Mouse (Mus musculus) erythroblast, embryonic 14.5 days (primary cell): Measurements from ENCODE around the gene Itgb3. TPM values are rescaled to one million over a fixed set of nuclear protein-coding genes. Genes with fewer than 3 reads are reported as not detected.

Experiments
- H3K27me3 ChIP-seq: 2 replicates; pipeline ENCODE4 v1.6.1; 2012; ENCODE audit warnings: inconsistent platforms; ENCODE audit not compliant: control insufficient read depth
- H3K36me3 ChIP-seq: 2 replicates; pipeline ENCODE4 v1.6.1; 2012; ENCODE audit warnings: mild to moderate bottlenecking, inconsistent platforms; ENCODE audit not compliant: control insufficient read depth
- H3K4me1 ChIP-seq: 2 replicates; pipeline ENCODE4 v1.6.1; 2012; ENCODE audit warnings: inconsistent platforms; ENCODE audit not compliant: control insufficient read depth
- H3K4me3 ChIP-seq: replicated peaks from 2 replicates; pipeline ENCODE3; 2012; ENCODE audit warnings: moderate library complexity, mild to moderate bottlenecking, inconsistent platforms
- H3K9me3 ChIP-seq: 2 replicates; pipeline ENCODE4 v1.6.1; 2012; ENCODE audit warnings: low read length, inconsistent platforms, mixed read lengths; ENCODE audit not compliant: control insufficient read depth
- GATA1 ChIP-seq: IDR thresholded peaks from 2 replicates; pipeline ENCODE4 v1.6.1; 2012; ENCODE audit warnings: low read length, inconsistent platforms, mixed read lengths
- TAL1 ChIP-seq: IDR thresholded peaks from 3 replicates; pipeline ENCODE4 v1.6.1; 2012; ENCODE audit warnings: low read length, inconsistent platforms, mixed read lengths
- polyA plus RNA-seq: library from polyadenylated mRNA; stranded (reverse); fragments of >175 nt; gene quantifications from 2 replicates; pipeline ENCODE4 v1.2.3, GENCODE M21; 2012

The Itgb3 gene
- polyA plus RNA-seq, 1 experiment: 0.03 TPM

- H3K36me3 ChIP-seq: no peaks in the 10 kb centered on the region
- no peaks in the 10 kb centered on the region for H3K9me3 ChIP-seq
- no peaks in the 10 kb centered on the region for H3K27me3 ChIP-seq
- no peaks in the 10 kb centered on the region for H3K4me1 ChIP-seq
- H3K4me3 ChIP-seq: no peak overlapping the region
- TF ChIP-seq GATA1 (no peak), TAL1 (no peak)
These were observed 31.8 kb downstream of the Itgb3 start for GRCm38 (mm10) chr11:104639634-104640033.

GRCm38 (mm10) chr11:104640894-104641293 lies 33.1 kb downstream of the Itgb3 start:
- Histone ChIP-seq H3K36me3 (no peaks in the 10 kb centered on the region), H3K4me1 (no peaks in the 10 kb centered on the region), H3K27me3 (no peaks in the 10 kb centered on the region), H3K9me3 (no peaks in the 10 kb centered on the region), H3K4me3 (no peak overlapping the region)
- TF ChIP-seq GATA1: no peak
- no peak for TF ChIP-seq TAL1

GRCm38 (mm10) chr11:104643236-104643635 lies 35.4 kb downstream of the Itgb3 start:
- H3K9me3 ChIP-seq: no peaks in the 10 kb centered on the region
- H3K27me3 ChIP-seq: no peaks in the 10 kb centered on the region
- H3K4me1 ChIP-seq: no peaks in the 10 kb centered on the region; the same call in 1 of the 2 replicates
- TF ChIP-seq TAL1: no peak
- no peak for TF ChIP-seq GATA1
- no peak overlapping the region for H3K4me3 ChIP-seq
- no peaks in the 10 kb centered on the region for H3K36me3 ChIP-seq

- no peaks in the 10 kb centered on the region for H3K9me3 ChIP-seq
- TF ChIP-seq TAL1 (no peak), GATA1 (no peak)
- no peaks in the 10 kb centered on the region; the same call in 1 of the 2 replicates for H3K4me1 ChIP-seq
- H3K27me3 ChIP-seq: no peaks in the 10 kb centered on the region
- no peak overlapping the region for H3K4me3 ChIP-seq
- no peaks in the 10 kb centered on the region for H3K36me3 ChIP-seq
These were observed 37.6 kb downstream of the Itgb3 start for GRCm38 (mm10) chr11:104645402-104645801.

GRCm38 (mm10) chr11:104646173-104646572 lies 38.4 kb downstream of the Itgb3 start:
- TF ChIP-seq GATA1: no peak
- no peak for TF ChIP-seq TAL1
- H3K4me1 ChIP-seq: no peaks in the 10 kb centered on the region; the same call in 1 of the 2 replicates
- no peaks in the 10 kb centered on the region for H3K9me3 ChIP-seq
- no peaks in the 10 kb centered on the region for H3K36me3 ChIP-seq
- no peak overlapping the region for H3K4me3 ChIP-seq
- H3K27me3 ChIP-seq: no peaks in the 10 kb centered on the region

- H3K27me3 ChIP-seq: no peaks in the 10 kb centered on the region
- no peaks in the 10 kb centered on the region; the same call in 1 of the 2 replicates for H3K4me1 ChIP-seq
- TF ChIP-seq GATA1: no peak
- no peak for TF ChIP-seq TAL1
- no peaks in the 10 kb centered on the region for H3K9me3 ChIP-seq
- H3K36me3 ChIP-seq: no peaks in the 10 kb centered on the region
- H3K4me3 ChIP-seq: no peak overlapping the region
These were observed 38.8 kb downstream of the Itgb3 start for GRCm38 (mm10) chr11:104646611-104647010.

GRCm38 (mm10) chr11:104647188-104647867 lies 39.5 kb downstream of the Itgb3 start:
- TF ChIP-seq TAL1: no peak
- no peak for TF ChIP-seq GATA1
- H3K4me3 ChIP-seq: no peak overlapping the region
- no peaks in the 10 kb centered on the region for H3K9me3 ChIP-seq
- no peaks in the 10 kb centered on the region for H3K36me3 ChIP-seq
- no peaks in the 10 kb centered on the region for H3K27me3 ChIP-seq
- no peaks in the 10 kb centered on the region; the same call in 1 of the 2 replicates for H3K4me1 ChIP-seq

- H3K4me1 ChIP-seq: no peaks in the 10 kb centered on the region; the same call in 1 of the 2 replicates
- H3K36me3 ChIP-seq: no peaks in the 10 kb centered on the region
- H3K9me3 ChIP-seq: no peaks in the 10 kb centered on the region
- no peaks in the 10 kb centered on the region for H3K27me3 ChIP-seq
- H3K4me3 ChIP-seq: no peak overlapping the region
- TF ChIP-seq GATA1 (no peak), TAL1 (no peak)
These were observed 40.8 kb downstream of the Itgb3 start for GRCm38 (mm10) chr11:104648571-104648970.

GRCm38 (mm10) chr11:104660599-104660998 lies 52.8 kb downstream of the Itgb3 start:
- peaks cover 8% of the 10 kb centered on the region; the same call in 1 of the 2 replicates for H3K9me3 ChIP-seq
- H3K4me1 ChIP-seq: peaks cover 22% of the 10 kb centered on the region
- no peak overlapping the region for H3K4me3 ChIP-seq
- H3K36me3 ChIP-seq: no peaks in the 10 kb centered on the region; the same call in 1 of the 2 replicates
- TF ChIP-seq GATA1 (no peak), TAL1 (no peak)
- no peaks in the 10 kb centered on the region; the same call in 1 of the 2 replicates for H3K27me3 ChIP-seq
